Mouse (Mus musculus) skeletal muscle tissue, adult 2 months (tissue): ENCODE data around the gene Klf3.

Experiments used
- DNase-seq: peaks from one replicate; pipeline ENCODE4 v3.0.0-alpha.2; 2012; ENCODE audit warnings: low read depth, low spot score

The Klf3 gene

DNA sequence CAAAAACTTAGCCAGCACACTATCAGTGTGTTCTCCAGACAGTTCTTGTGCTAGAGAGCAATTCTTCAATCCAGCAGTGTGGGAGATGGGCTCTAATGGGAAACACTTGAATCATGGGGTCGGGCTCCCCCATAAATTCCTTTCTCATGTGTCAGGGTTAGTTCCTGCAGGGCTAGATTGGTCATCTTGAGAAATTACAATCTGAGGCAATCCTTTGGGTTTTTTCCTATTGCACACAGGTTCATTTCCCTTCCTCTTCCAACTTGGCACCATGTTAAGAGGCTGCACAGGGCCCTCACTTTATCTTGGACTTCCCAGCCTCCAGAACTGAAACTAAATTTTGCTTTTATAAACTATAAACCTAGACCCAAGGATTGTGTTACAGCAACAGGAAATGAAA is 31.0 kb downstream of the Klf3 start:
- no peak for DNase-seq

DNA sequence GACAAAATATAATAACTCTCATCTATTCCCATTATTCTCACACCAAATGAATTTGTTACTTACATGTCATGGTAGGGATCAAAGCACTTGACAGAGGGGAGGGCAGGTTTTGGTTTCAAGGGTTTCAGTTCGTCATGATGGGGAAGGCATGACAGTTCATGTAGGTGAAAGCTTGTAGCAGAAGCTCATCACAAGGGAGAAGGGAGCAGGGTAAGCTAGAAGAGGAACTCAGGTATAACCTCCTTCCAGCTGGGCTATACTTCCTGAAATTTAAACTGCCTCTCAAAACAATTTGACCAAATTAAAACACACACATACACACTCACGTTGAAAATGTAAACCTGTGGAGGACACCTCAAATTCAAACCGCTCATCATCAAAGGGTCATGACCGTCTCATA is 32.1 kb downstream of the Klf3 start:
- no peak for DNase-seq

GRCm38 (mm10) chr5:64839016-64839599 is 35.9 kb downstream of the Klf3 start:
- DNase-seq = no peak

GRCm38 (mm10) chr5:64840087-64840486 is 36.9 kb downstream of the Klf3 start:
- no peak for DNase-seq

GRCm38 (mm10) chr5:64844622-64845021 is 41.4 kb downstream of the Klf3 start:
- DNase-seq = no peak

- no peak for DNase-seq
These were observed 44.1 kb downstream of the Klf3 start for GRCm38 (mm10) chr5:64847305-64847704.

GRCm38 (mm10) chr5:64849892-64850291 is 46.7 kb downstream of the Klf3 start:
- no peak for DNase-seq

DNA sequence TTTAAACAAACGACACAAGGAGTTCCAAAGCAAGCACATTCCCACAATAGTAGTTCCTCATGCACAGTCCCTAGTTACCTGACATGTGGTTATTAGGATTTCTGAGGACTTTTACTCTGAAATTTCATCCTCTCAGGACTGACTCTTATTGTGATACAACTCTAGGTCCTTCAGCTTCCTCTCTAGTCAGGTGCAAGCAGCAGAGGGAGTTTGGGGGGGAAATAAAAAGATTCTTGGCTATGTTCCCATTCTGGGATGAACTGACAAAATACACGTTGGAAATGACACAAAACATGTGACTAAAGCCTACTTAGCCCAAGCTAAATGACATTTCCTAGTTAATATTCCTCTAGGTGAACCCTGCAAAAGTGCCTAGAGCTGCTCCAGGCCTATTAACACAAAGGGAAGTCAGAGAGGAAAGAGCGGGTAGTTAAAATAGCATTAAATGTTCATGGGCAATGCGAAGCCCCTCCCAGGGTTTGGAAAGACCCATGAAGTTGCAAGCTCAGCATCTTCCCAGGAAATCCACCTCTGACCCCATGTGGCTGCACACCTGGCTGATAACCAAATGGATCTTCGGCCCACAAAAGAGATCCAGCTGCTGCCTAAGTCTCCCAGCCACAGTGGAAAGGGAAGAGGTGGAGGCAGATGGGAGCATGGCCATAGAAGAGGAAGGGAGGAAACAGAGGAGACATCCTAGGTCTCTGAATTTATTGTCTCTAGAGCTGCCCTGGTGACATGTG is 49.6 kb downstream of the Klf3 start:
- no peak for DNase-seq

DNA sequence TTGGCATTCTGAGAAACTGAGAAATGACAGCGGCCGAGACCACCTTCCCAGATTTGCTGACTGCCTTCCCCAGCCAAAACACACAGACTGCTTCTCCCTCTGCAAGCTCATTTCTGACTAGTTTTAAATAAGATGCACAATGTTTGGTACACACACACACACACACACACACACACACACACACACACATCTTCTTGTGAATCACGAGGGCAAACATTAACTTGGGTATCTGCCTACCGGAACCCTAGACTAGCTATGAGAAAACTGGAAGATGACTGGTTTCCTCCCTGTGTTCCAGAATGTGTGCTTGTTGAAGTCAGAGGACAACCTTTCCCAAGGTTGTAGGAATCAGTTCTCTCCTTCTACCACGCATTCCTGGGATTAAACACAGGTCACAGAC is 50.2 kb downstream of the Klf3 start:
- DNase-seq = no peak

DNA sequence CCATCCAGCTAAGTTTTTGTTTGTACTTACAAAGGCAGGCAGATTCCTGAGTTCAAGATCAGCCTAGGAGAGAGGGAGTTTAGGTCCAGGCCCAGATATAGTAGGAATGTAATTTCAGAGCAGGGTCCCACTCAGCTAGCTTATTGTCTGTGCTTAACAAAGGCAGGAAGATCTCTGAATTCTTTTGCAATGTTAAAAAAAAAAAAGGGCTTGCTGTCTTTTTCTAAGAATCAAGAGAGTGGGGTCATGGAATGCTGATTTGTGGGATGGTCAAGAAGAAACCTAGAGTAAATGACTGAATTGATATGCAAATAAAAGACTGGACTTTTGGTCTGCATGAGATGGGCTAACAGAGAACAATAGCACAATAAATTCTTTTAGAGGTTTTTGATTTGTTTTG is 52.0 kb downstream of the Klf3 start:
- no peak for DNase-seq

DNA sequence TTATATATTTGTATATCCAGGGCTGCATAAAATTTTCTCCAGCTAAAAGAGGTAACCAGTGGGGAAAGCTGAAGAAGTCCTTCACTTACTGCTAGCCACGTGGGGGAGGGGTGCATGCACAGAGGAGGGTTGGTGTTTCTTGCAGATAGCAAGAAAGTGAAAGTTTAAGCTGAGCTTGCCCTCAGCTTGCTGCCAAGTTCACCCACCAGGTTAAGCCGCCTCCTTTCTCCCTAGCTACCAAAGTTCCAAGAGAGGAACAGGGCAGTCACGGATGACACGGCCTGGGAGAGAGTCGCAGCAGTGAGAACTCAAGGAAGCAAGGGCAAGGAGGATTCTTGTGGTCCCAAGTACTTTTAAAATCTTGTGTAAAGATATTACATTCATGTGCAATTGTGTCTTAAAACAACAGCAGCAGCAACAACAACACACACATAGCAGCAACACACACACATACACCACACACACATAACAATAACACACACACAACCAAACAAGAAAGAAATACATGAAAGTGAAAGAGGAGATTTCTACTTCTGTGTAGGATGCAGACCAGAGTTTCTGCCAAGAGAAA is 57.8 kb downstream of the Klf3 start:
- no peak for DNase-seq

DNA sequence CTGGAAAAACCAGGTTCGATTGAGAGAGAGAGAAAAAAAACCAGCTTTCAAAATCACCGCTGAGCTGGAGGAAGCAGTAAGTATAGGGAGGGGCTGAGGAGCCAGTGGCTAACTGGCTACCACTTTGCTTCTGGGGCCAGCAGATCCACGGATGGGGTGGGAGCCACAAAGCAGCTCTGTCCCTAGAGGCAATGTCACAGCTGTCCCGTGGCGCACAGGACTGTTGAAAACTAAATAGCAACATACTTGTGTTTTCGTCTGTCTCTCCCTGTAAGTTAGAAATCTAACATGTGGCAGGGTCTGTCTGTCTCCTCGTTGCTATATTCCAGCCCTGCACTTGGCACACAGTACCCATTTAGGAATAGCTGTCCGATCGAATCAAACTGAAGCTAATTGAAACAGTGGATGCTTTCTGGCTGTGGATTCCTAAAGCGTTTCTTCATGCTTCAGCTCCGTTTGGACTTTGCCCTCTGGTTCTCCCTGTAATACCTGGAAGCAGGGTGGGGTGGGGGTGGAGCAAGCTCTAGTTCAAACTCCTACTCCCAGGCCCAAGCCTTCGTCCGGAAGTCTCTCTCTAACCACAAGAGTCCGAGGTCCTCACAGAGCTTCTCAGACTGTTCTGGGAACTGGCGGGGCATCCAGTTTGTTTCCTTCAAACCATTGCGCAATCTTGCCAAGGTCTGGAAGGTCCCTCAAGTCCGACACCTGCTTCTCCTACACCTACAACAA is 58.4 kb downstream of the Klf3 start:
- DNase-seq = no peak

DNA sequence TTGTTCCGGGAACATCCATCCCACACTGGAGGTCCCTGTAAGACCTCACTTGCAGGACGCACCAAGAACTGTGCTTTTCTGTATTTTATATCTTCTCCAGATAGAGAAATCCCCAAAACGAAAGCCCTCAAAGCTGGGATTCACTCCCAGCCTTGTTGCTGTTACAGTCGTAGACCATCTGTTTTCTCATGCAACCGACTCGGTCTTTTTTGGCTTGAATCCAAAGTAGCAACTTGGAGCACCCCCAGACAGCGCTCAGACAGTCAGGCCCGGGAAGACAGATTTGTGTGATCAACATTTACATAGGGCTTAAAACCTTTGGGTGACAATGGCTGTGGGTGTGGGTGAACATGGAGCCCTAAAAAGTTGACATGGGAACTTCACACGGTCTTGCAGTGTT is 59.1 kb downstream of the Klf3 start:
- DNase-seq = no peak

DNA sequence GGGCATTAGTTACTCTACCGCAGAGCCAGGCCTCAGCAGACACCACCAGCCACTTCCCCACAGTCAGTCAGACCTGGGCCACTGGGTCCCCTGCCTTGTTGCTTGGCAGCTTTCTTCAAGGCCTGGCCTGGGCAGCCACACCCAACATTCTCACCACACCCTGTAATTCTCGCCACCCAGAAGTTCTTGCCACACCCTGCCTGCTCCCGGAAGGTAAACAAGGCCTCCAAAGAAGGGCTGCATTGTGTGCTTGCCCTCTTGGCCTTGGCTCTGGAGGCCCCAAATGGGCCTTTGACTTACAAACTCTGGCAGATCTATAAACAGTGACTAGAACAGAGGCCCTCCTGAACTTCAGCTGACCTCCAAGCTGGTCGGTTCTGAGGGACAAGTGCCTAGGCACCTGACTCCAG is 61.5 kb downstream of the Klf3 start:
- DNase-seq = peak; percentile 54

GRCm38 (mm10) chr5:64865219-64865964 is 62.2 kb downstream of the Klf3 start:
- no peak for DNase-seq

DNA sequence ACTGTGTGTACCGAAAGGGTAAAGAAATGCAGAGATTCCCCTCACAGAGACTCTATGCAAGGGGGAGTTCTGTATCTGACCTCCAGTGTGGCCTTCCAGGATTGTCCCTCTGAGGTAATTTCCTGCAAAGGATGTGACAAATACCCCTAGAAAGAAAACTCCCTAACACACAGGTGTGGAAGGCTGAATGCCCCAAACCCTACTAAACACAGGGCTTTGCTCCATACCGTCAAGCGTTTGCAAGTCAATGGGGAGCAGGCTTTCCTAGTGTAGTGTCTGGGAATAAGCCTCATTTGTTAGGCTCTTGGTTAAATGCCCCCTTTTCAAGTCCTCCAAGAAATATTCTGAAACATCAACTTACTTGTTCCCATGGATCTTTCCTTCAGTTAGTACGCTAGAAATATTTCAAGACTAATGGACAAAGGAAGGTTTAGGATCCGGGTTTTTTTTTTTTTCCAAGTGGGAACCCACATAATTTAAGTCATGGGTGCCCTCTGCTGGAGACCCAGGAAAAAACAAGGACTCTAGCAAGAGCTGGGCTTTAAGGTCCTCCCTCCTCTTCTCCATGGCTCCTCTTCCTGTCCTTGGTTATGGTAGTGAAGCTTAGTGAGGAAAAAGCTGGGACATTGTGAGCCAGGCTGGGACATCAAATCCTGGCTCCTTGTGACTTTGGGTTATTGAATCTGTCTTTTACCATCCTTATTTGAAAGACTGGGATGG is 63.3 kb downstream of the Klf3 start:
- peak; percentile 60 for DNase-seq

- DNase-seq = no peak
These were observed 63.9 kb downstream of the Klf3 start for GRCm38 (mm10) chr5:64867124-64867523.

DNA sequence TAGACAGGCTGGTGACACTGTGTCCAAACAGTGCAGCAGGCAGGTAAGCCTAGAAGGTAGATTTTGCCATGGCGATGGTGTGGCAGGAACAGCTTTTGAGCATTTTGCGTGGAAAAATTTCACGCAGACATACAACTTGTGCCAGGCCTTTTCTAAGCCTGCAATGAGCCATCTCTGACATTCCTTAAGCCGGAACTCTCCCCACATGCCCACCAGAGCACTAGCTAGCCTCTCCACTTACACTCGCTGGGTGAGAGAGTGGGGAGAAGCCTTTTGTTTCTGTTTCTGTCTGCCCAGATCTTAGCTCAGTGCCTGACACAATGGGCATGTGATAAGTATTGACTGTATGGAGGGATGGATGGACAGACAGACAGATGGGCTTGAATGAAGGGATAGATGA is 64.4 kb downstream of the Klf3 start:
- DNase-seq = no peak

GRCm38 (mm10) chr5:64876086-64876830 is 73.1 kb downstream of the Klf3 start:
- no peak for DNase-seq

DNA sequence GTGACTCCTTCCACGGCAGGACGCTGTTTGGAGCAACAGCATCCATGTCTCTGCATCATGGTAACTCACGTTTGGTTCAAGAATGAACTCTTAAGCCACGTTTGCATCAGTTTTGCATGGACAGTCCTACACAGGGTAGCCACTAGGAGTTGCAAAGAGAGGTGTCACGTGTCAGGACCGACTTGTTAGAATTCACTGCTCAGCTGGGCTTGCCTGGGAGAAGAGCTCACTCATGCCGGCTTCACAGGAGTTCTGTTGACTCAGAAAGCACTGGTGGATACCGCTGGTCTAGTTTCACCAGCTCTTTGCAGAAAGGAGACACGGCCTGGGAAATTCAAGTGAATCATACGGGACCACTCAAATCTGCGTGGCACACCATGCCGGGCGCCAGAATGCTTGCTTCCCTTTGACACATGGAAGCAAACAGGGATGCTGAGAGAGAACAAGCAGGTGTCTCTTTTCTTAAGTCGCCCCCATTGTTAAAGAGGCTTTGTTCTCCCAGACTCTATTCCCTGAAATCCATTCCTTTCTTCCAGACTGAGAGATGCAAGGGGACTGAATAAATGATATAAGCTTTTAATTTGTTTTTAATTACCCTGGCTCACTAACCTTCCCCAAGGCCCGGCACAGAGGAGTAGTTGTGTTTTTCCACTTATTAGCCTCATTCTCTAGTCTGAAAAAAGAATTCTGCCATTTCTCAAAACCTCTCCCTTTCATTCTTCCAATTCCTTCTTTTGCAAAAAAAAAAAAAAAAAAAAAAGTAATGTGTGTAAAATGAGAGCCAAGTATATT is 74.2 kb downstream of the Klf3 start:
- no peak for DNase-seq
